Mouse (Mus musculus): ENCODE measurements around the gene Gipc3.

- TF ChIP-seq CTCF (IDR thresholded peaks at IDR 0.05; ENCODE audit: control insufficient read depth, insufficient read depth, insufficient read length) (no peak), MYOG (IDR thresholded peaks at IDR 0.05; ENCODE audit: control insufficient read depth, extremely low read depth, insufficient read length) (no peak), USF1 (IDR thresholded peaks at IDR 0.05; ENCODE audit: low read depth) (no peak), MAX (IDR thresholded peaks at IDR 0.05) (no peak)
Measured at GRCm38 (mm10) chr10:81321436-81321835, 21.6 kb downstream of the Gipc3 start.

Data from C2C12 (cell line).